Mouse (Mus musculus) hindbrain, embryonic 14.5 days (tissue): ENCODE data around the gene Cdk10. TPM values are rescaled to one million over a fixed set of nuclear protein-coding genes. Genes with fewer than 3 reads are reported as not detected.

Experiments used
- ATAC-seq: fragments of 200-750 bp; cut with Nextera tagmentation; 2 replicates; pipeline ENCODE4 v1.8.0; 2017; ENCODE audit warnings: moderate number of reproducible peaks, mild to moderate bottlenecking, moderate TSS enrichment, moderate library complexity; ENCODE audit not compliant: low FRiP score
- DNase-seq: peaks from one replicate; pipeline ENCODE4 v3.0.0-alpha.2; 2015; ENCODE audit warnings: low spot score
- H3K27ac ChIP-seq: fragments of 300-500 bp; sonication (generic); 2 replicates; pipeline ENCODE4 v1.5.1; 2014; ENCODE audit warnings: mild to moderate bottlenecking, moderate library complexity
- H3K27me3 ChIP-seq: fragments of 300-500 bp; sonication (generic); 2 replicates; pipeline ENCODE4 v1.6.1; 2014; ENCODE audit warnings: mild to moderate bottlenecking, low read length, mixed read lengths; ENCODE audit not compliant: control insufficient read depth, insufficient read depth
- H3K36me3 ChIP-seq: fragments of 300-500 bp; sonication (generic); replicated peaks from 2 replicates; pipeline ENCODE4 v1.6.1; 2014; ENCODE audit not compliant: control insufficient read depth, insufficient read depth
- H3K4me1 ChIP-seq: fragments of 300-500 bp; sonication (generic); replicated peaks from 2 replicates; pipeline ENCODE4 v1.6.1; 2014; ENCODE audit warnings: antibody characterized with exemption, low read length, mixed read lengths; ENCODE audit not compliant: control insufficient read depth, insufficient read depth
- H3K4me2 ChIP-seq: fragments of 300-500 bp; sonication (generic); replicated peaks from 2 replicates; pipeline ENCODE4 v1.6.1; 2014; ENCODE audit warnings: mild to moderate bottlenecking, moderate library complexity
- H3K4me3 ChIP-seq: fragments of 300-500 bp; sonication (generic); replicated peaks from 2 replicates; pipeline ENCODE4 v1.5.1; 2014; ENCODE audit warnings: mild to moderate bottlenecking, low read length
- H3K9ac ChIP-seq: fragments of 300-500 bp; sonication (generic); 2 replicates; pipeline ENCODE4 v1.6.1; 2014
- H3K9me3 ChIP-seq: fragments of 300-500 bp; sonication (generic); 2 replicates; pipeline ENCODE4 v1.6.1; 2016; ENCODE audit warnings: low read length; ENCODE audit not compliant: control insufficient read depth
- WGBS: fragments of 180-500 bp; shearing (Covaris S2); extraction: QIAGEN DNeasy Blood & Tissue Kit; methylation state at CpG from one replicate; pipeline ENCODE4 v1.1.7; 2014; 5-methylcytosine and 5-hydroxymethylcytosine counted together
- polyA plus RNA-seq: library from polyadenylated mRNA; unstranded; fragments of >200 nt; fragmentation: Nextera tagmentation; extraction: Ambion mirVana; gene quantifications from 2 replicates; pipeline ENCODE4 v1.2.1, GENCODE M21; 2014

Gene Cdk10
- polyA plus RNA-seq, 1 experiment from 2014 or later = 42.9 TPM

DNA sequence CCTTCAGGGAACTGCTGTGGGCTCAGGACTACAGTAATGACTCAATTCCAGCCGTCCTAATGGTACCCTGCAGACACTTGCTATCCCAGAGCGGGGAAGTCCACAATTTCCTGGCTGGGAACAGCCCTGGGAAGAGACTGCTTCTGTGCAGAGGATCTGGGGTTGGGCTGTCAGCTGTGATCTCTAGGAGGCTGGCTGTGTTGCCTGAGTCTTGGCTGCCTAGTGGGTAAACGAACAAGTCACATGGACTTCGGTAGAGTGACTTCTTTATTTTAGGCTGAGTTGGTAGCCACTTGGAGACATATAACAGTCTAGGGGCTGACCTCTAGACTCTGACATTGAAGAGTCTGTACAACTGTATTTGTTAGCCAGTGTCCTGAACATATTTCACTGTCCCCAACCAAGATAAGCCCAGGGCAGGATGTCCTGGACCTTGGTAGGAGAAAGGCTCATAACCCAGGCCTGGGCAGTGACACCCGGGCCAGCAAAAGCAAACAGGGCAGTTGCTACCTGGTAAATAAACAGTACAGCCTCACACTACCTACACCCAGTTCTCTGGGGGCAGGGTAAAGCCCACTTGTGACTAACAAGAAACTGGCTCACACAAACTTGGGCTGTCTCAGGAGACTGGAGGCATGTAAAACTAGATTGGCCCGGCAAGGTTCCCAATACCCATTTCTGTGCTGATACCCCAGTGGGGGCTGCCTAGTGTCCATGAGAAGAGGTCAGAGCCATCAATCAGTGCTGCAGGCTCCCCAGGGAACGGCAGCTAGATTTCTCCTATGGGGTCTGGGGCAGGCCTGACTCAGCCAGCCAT is 17.7 kb downstream of the Cdk10 start:
- DNase-seq (no peak), ATAC-seq (no peak)
- Histone ChIP-seq H3K4me1 (no peaks in the 10 kb centered on the region), H3K4me2 (no peak overlapping the region), H3K27me3 (no peaks in the 10 kb centered on the region), H3K4me3 (no peak overlapping the region), H3K9me3 (no peaks in the 10 kb centered on the region), H3K27ac (no peak overlapping the region), H3K9ac (no peak overlapping the region), H3K36me3 (peaks cover 59% of the 10 kb centered on the region)
- WGBS = 87% methylated on average over 7 of the region's 7 CpGs

GRCm38 (mm10) chr8:123243053-123243452 is 18.4 kb downstream of the Cdk10 start:
- H3K36me3 ChIP-seq = peaks cover 67% of the 10 kb centered on the region
- H3K4me1 ChIP-seq = no peaks in the 10 kb centered on the region
- no peak overlapping the region for H3K27ac ChIP-seq
- H3K4me2 ChIP-seq = no peak overlapping the region
- 75% methylated on average over 11 of the region's 11 CpGs for WGBS
- no peak overlapping the region for H3K4me3 ChIP-seq
- DNase-seq = no peak
- ATAC-seq = 0 out of 2 replicates have a peak, but pooled peaks have one; percentile 22
- no peaks in the 10 kb centered on the region for H3K9me3 ChIP-seq
- H3K9ac ChIP-seq = no peak overlapping the region
- H3K27me3 ChIP-seq = no peaks in the 10 kb centered on the region

DNA sequence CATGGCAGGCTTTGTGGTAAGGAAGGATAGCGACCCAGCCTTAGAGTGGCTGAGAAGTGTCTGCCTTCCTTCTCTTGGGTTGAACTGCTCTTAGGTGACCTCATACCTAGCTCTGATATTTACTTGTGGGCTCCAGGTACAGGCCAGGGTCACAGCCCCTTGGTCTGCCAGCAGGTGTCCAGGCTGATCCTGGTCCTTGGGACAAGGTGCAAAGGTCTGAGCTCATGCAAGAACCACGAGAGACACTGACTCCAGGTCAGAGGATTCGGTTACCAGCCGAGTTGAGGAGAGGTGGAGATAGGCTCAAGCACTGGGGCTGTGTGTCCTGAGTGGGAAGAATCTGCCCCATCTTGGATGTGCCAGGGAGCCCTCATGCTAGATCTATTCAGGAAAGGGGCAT is 19.7 kb downstream of the Cdk10 start:
- Histone ChIP-seq H3K27ac (no peak overlapping the region), H3K9ac (no peak overlapping the region), H3K4me3 (no peak overlapping the region), H3K36me3 (peaks cover 80% of the 10 kb centered on the region), H3K27me3 (no peaks in the 10 kb centered on the region), H3K9me3 (no peaks in the 10 kb centered on the region), H3K4me1 (no peaks in the 10 kb centered on the region), H3K4me2 (no peak overlapping the region)
- DNase-seq = no peak
- WGBS = 99% methylated on average over 4 of the region's 4 CpGs
- no peak for ATAC-seq

DNA sequence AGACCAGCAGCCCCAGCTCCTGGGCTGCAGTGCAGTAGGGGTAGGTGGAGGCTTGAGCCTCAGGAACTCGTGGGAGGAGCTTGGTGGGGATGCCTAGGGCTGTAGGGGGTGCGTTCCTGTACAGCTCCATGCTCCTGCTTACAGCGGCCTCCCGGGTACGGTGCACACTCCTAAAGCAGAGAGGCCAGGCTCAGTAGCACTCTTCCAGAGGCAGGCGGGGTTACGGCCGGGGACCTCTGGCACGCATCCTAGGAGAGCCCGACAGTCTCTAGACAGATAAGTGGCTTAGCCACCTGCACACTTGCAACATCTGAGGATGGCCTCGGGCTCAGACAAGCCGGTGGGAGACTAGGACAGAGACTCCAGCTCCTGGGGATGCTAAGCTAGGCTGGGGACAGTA is 20.9 kb downstream of the Cdk10 start:
- H3K4me1 ChIP-seq = no peaks in the 10 kb centered on the region
- H3K36me3 ChIP-seq = peaks cover 91% of the 10 kb centered on the region
- no peak overlapping the region for H3K4me2 ChIP-seq
- H3K9ac ChIP-seq = no peak overlapping the region
- H3K4me3 ChIP-seq = no peak overlapping the region
- no peak for ATAC-seq
- WGBS = 94% methylated on average over 12 of the region's 12 CpGs
- no peak for DNase-seq
- H3K9me3 ChIP-seq = no peaks in the 10 kb centered on the region
- H3K27me3 ChIP-seq = no peaks in the 10 kb centered on the region
- no peak overlapping the region for H3K27ac ChIP-seq

- Histone ChIP-seq H3K4me3 (no peak overlapping the region), H3K4me1 (peaks cover 3% of the 10 kb centered on the region), H3K27me3 (no peaks in the 10 kb centered on the region), H3K9ac (no peak overlapping the region), H3K36me3 (peaks cover 93% of the 10 kb centered on the region), H3K27ac (no peak overlapping the region), H3K4me2 (no peak overlapping the region), H3K9me3 (no peaks in the 10 kb centered on the region)
- WGBS = 94% methylated on average over 6 of the region's 6 CpGs
- DNase-seq = no peak
- ATAC-seq = no peak
Measured at GRCm38 (mm10) chr8:123247748-123248147, 23.1 kb downstream of the Cdk10 start.

- no peak overlapping the region for H3K9ac ChIP-seq
- H3K9me3 ChIP-seq = no peaks in the 10 kb centered on the region
- H3K27me3 ChIP-seq = no peaks in the 10 kb centered on the region
- H3K4me1 ChIP-seq = peaks cover 9% of the 10 kb centered on the region
- H3K4me2 ChIP-seq = no peak overlapping the region
- ATAC-seq = no peak
- no peak for DNase-seq
- no peak overlapping the region for H3K4me3 ChIP-seq
- no peak overlapping the region for H3K27ac ChIP-seq
- peaks cover 85% of the 10 kb centered on the region for H3K36me3 ChIP-seq
- WGBS = 91% methylated on average over 8 of the region's 8 CpGs
Measured at GRCm38 (mm10) chr8:123248596-123248995, 24.0 kb downstream of the Cdk10 start.

GRCm38 (mm10) chr8:123250940-123251339 is 26.3 kb downstream of the Cdk10 start:
- H3K9me3 ChIP-seq = no peaks in the 10 kb centered on the region
- no peak overlapping the region for H3K27ac ChIP-seq
- H3K4me3 ChIP-seq = no peak overlapping the region
- H3K4me1 ChIP-seq = peaks cover 22% of the 10 kb centered on the region
- no peaks in the 10 kb centered on the region for H3K27me3 ChIP-seq
- DNase-seq (no peak), ATAC-seq (no peak)
- H3K9ac ChIP-seq = no peak overlapping the region
- H3K36me3 ChIP-seq = peaks cover 65% of the 10 kb centered on the region
- H3K4me2 ChIP-seq = no peak overlapping the region
- 95% methylated on average over 5 of the region's 5 CpGs for WGBS

GRCm38 (mm10) chr8:123252925-123253324 is 28.3 kb downstream of the Cdk10 start:
- Histone ChIP-seq H3K4me3 (peak overlapping the region; percentile 98), H3K27me3 (no peaks in the 10 kb centered on the region), H3K36me3 (peaks cover 65% of the 10 kb centered on the region), H3K9ac (peak overlapping the region; percentile 98), H3K4me2 (peak overlapping the region; percentile 98), H3K4me1 (peaks cover 22% of the 10 kb centered on the region), H3K9me3 (no peaks in the 10 kb centered on the region), H3K27ac (peak overlapping the region; percentile 93; the same call in 1 of the 2 replicates)
- DNase-seq (no peak), ATAC-seq (no peak)
- WGBS = 69% methylated on average over 4 of the region's 4 CpGs

DNA sequence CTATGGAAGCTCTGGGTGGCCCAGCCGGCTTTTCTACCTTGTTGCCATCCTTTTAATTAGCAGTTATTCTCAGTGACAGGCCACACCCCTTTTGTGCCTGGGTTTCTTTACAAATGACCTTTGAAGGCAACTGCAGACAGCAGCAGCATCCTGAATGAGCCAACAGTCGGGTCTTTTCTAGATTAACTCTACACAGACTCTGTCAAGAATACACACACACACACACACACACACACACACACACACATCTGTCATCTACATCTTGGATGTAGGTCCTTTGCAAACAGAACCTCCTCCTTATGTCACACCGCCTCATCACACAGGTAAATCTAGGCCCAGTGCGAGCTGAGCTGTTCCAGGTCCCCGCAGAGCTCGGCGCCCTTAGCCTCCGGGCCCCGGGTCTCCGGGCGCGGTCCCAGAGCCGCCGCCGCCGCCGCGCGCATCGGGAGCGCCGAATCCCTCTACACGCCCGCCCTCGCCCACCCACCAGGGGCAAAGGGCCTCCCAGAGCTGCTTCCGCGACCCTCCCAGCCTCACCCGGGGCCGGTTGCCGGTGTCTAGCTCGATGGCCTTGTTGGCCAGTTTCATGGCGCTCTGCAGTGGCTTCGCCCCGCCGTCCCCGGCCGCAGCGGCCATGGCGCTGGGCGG is 28.9 kb downstream of the Cdk10 start:
- Histone ChIP-seq H3K4me2 (peak overlapping the region; percentile 98), H3K4me1 (peaks cover 22% of the 10 kb centered on the region), H3K9ac (peak overlapping the region; percentile 98), H3K27ac (peak overlapping the region; percentile 93), H3K27me3 (no peaks in the 10 kb centered on the region), H3K36me3 (peaks cover 65% of the 10 kb centered on the region), H3K4me3 (peak overlapping the region; percentile 98), H3K9me3 (no peaks in the 10 kb centered on the region)
- ATAC-seq (peak; percentile 72), DNase-seq (no peak)
- WGBS = under 1% methylated on average over 38 of the region's 40 CpGs
